Mouse (Mus musculus) limb, embryonic 14.5 days (tissue): ENCODE results near the gene Stk24. TPM values are rescaled to one million over a fixed set of nuclear protein-coding genes. Genes with fewer than 3 reads are reported as not detected.
A peak's percentile ranks its signal among the peaks of the same experiment; 100 is the strongest.

Source experiments
- ATAC-seq: fragments of 200-750 bp; cut with Nextera tagmentation; 2 replicates; pipeline ENCODE4 v1.8.0; 2017; ENCODE audit warnings: low read depth, moderate number of reproducible peaks, moderate TSS enrichment; ENCODE audit not compliant: low FRiP score
- DNase-seq: peaks from one replicate; pipeline ENCODE4 v3.0.0-alpha.2; 2015; ENCODE audit warnings: low spot score
- H3K27ac ChIP-seq: fragments of 300-500 bp; sonication (generic); replicated peaks from 2 replicates; pipeline ENCODE4 v1.5.1; 2014; ENCODE audit warnings: low read depth, mild to moderate bottlenecking, low read length, moderate library complexity, mixed read lengths
- H3K27me3 ChIP-seq: fragments of 300-500 bp; sonication (generic); 2 replicates; pipeline ENCODE4 v1.6.1; 2014; ENCODE audit warnings: low read length, mixed read lengths; ENCODE audit not compliant: control insufficient read depth, insufficient read depth
- H3K36me3 ChIP-seq: fragments of 300-500 bp; sonication (generic); 2 replicates; pipeline ENCODE4 v1.6.1; 2014; ENCODE audit warnings: mild to moderate bottlenecking, low read length, moderate library complexity, mixed read lengths; ENCODE audit not compliant: control insufficient read depth, insufficient read depth
- H3K4me1 ChIP-seq: fragments of 300-500 bp; sonication (generic); 2 replicates; pipeline ENCODE4 v1.6.1; 2014; ENCODE audit warnings: antibody characterized with exemption, low read length, mixed read lengths; ENCODE audit not compliant: control insufficient read depth, insufficient read depth
- H3K4me2 ChIP-seq: fragments of 300-500 bp; sonication (generic); replicated peaks from 2 replicates; pipeline ENCODE4 v1.6.1; 2014; ENCODE audit warnings: low read depth, mild to moderate bottlenecking, low read length, moderate library complexity; ENCODE audit not compliant: severe bottlenecking
- H3K4me3 ChIP-seq: fragments of 300-500 bp; sonication (generic); replicated peaks from 2 replicates; pipeline ENCODE4 v1.5.1; 2014; ENCODE audit warnings: low read length
- H3K9ac ChIP-seq: fragments of 300-500 bp; sonication (generic); 2 replicates; pipeline ENCODE4 v1.6.1; 2014; ENCODE audit warnings: mild to moderate bottlenecking, low read depth, low read length, moderate library complexity; ENCODE audit not compliant: severe bottlenecking
- H3K9me3 ChIP-seq: fragments of 300-500 bp; sonication (generic); 2 replicates; pipeline ENCODE4 v1.6.1; 2016; ENCODE audit warnings: low read length; ENCODE audit not compliant: control insufficient read depth
- POLR2A ChIP-seq: fragments of 200-500 bp; IDR thresholded peaks from 2 replicates; pipeline ENCODE4 v1.8.0; 2012; ENCODE audit warnings: inconsistent platforms, mild to moderate bottlenecking, moderate library complexity, borderline replicate concordance; ENCODE audit not compliant: insufficient read depth, insufficient read length; ENCODE audit errors: extremely low read depth
- WGBS: fragments of 180-500 bp; shearing (Covaris S2); extraction: QIAGEN DNeasy Blood & Tissue Kit; methylation state at CpG from one replicate; pipeline ENCODE4 v1.1.7; 2014; 5-methylcytosine and 5-hydroxymethylcytosine counted together
- polyA plus RNA-seq, 2 experiments: library from polyadenylated mRNA; depleted of rRNA in 1 of 2; stranded (reverse) in 1 of 2; unstranded in 1 of 2; fragments of >200 nt; fragmentation: Nextera tagmentation in 1 of 2; extraction: Ambion mirVana in 1 of 2; gene quantifications; 2 replicates each; pipeline versions ENCODE4 v1.2.1 to v1.2.3; 2012 to 2014

The Stk24 gene
- polyA plus RNA-seq, 2 experiments, result 37.6 to 46.7 TPM

DNA sequence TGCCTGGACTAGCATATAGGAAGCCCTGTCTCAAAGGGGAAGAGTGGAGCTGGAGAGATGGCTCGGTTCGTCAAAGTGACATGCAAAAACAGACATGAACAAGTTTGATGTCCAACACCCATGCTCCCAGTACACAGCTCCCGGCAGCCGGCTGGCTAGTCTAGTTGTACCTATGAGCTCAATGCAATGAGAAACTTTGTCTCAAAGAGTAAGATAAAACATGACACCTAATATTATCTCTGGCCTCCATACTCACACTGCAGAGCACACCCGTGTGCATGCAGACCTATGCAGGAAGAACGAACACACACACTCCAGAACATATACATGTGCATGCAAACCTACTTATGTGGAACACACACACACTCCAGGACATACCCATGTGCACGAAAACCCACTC, 15.5 kb downstream of the Stk24 start:
- Histone ChIP-seq H3K9me3 (no peaks in the 10 kb centered on the region), H3K9ac (no peak overlapping the region), H3K36me3 (no peaks in the 10 kb centered on the region; the same call in 1 of the 2 replicates), H3K4me3 (no peak overlapping the region), H3K4me1 (peaks cover 51% of the 10 kb centered on the region), H3K27ac (no peak overlapping the region), H3K4me2 (no peak overlapping the region), H3K27me3 (no peaks in the 10 kb centered on the region)
- DNase-seq (no peak), ATAC-seq (no peak)
- 98% methylated on average over 7 of the region's 7 CpGs for WGBS
- TF ChIP-seq POLR2A, result no peak

DNA sequence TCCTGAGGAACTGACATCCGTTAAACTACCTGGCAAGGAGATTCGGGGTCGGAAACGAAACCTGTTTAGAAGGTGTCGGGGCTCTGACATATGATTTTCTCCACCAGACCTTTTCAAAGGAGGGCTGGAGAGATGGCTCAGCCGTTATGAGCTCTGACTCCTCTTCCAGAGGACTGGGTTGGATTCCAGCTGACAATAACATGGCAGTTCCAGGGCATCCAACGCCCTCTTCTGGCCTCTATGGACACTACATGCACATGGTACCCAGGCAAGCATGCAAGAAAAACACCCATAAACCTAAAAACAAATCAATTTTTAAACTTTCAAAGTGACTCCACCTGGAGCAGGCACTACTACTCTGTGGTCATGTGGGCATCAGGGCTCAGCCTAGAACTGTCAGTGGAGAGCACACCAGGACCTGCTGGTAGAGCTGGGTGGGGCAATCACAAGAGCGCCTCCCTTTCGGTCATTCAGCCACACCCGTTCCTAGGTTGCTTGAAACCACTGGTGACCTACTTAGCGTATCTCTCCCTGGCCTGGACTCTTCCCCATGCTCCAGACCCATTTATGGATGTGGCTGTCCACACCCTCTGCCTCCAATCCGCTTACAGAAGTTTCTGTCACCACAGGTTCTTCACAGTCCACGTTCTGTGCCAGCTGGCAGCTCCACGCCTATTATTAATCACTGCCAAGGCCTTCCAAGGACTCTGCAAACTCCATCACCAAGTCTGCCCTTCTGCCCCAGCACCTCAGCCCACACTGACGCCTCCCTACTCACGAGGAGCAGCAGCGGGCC, 18.3 kb downstream of the Stk24 start:
- DNase-seq, result no peak
- H3K9me3 ChIP-seq, result no peaks in the 10 kb centered on the region
- peaks cover 54% of the 10 kb centered on the region for H3K4me1 ChIP-seq
- no peaks in the 10 kb centered on the region for H3K27me3 ChIP-seq
- H3K4me3 ChIP-seq, result no peak overlapping the region
- no peaks in the 10 kb centered on the region; the same call in 1 of the 2 replicates for H3K36me3 ChIP-seq
- H3K9ac ChIP-seq, result no peak overlapping the region
- no peak for ATAC-seq
- H3K27ac ChIP-seq, result no peak overlapping the region
- no peak for TF ChIP-seq POLR2A
- WGBS, result 82% methylated on average over 17 of the region's 17 CpGs
- no peak overlapping the region for H3K4me2 ChIP-seq

DNA sequence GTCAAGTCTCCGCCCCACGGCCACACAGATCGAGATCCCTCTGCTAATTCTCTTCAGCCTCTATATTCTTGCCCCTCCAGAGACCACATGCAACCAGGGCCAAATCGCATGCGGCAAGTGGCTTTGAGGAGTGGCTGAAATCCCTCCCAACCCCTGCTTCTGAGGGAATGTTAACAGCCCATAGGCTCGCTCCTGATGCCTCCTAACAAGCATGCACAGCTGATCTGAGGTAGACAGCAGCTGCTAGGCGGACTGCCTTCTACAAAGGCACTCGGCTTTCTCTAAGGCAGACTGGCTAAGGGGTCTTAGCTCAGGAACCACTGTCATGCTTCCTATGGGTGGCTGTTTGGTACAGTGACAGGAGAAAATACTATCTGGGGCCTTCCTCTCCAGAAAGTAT, 20.0 kb downstream of the Stk24 start:
- H3K36me3 ChIP-seq, result no peaks in the 10 kb centered on the region; the same call in 1 of the 2 replicates
- DNase-seq (peak; percentile 68), ATAC-seq (peak; percentile 83)

DNA sequence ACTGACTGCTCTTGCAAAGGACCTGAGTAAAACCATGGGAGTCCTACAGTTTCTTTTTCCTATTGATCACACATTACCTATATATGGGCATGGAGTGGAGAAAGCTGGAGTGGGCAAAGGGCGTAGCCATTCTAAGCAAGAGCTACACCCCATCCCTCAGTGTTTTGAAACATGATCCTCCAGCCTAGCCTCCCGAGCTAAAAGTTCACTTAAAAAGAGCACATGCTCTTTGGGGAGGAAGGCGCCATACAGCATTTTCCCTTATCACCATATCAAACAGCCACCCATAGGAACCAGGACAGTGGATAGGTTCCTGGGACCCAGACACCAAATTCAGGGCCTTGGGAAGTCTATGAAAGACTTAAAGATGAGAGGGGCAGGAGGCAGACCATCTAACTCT, 20.8 kb downstream of the Stk24 start:
- Histone ChIP-seq H3K4me3 (no peak overlapping the region), H3K4me1 (peaks cover 48% of the 10 kb centered on the region), H3K27ac (no peak overlapping the region), H3K9ac (no peak overlapping the region), H3K4me2 (no peak overlapping the region), H3K27me3 (no peaks in the 10 kb centered on the region), H3K9me3 (no peaks in the 10 kb centered on the region), H3K36me3 (no peaks in the 10 kb centered on the region; the same call in 1 of the 2 replicates)
- DNase-seq, result no peak
- WGBS, result 32% methylated on average over 3 of the region's 3 CpGs
- TF ChIP-seq POLR2A, result no peak
- ATAC-seq, result no peak

More for the DNA sequence above, 20.0 kb downstream of the Stk24 start:
- Histone ChIP-seq H3K9me3 (no peaks in the 10 kb centered on the region), H3K4me1 (peaks cover 48% of the 10 kb centered on the region), H3K4me3 (no peak overlapping the region), H3K27ac (no peak overlapping the region), H3K4me2 (no peak overlapping the region), H3K27me3 (no peaks in the 10 kb centered on the region), H3K9ac (no peak overlapping the region)
- 56% methylated on average over 8 of the region's 8 CpGs for WGBS
- no peak for TF ChIP-seq POLR2A

DNA sequence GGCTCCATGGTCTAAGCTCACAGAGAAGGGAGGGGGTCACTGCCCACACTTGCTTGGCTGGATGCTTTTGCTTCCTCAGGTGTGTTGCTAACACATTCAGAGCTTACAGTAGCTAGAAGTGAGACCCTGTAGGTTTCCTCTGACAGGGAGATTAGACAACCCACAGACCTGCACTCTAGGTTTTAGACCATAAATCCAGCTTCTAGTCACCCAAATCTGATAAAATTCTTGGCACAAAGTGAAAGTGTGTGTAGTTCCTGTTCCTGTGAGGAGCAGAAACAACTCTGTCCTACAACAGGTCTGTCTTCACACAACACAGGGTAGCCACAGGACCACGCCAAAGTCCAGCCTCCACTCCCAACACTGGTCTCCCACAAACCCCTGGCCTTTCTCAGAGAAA, 21.5 kb downstream of the Stk24 start:
- DNase-seq (no peak), ATAC-seq (no peak)
- Histone ChIP-seq H3K9me3 (no peaks in the 10 kb centered on the region), H3K27ac (no peak overlapping the region), H3K36me3 (no peaks in the 10 kb centered on the region; the same call in 1 of the 2 replicates), H3K4me3 (no peak overlapping the region), H3K4me2 (no peak overlapping the region), H3K27me3 (no peaks in the 10 kb centered on the region), H3K4me1 (peaks cover 48% of the 10 kb centered on the region), H3K9ac (no peak overlapping the region)
- no peak for TF ChIP-seq POLR2A
- WGBS, result 89% methylated on average over 1 of the region's 1 CpGs
